Mouse (Mus musculus) c-Kit-positive CD71-positive TER-119-negative erythroid progenitor cells, embryonic 14.5 days (primary cell): ENCODE data around the gene Ubl4a.
"Not testable (repeated sequence)": the region's sequence is repeated elsewhere in the genome, so short reads cannot be mapped to it uniquely, and the experiment has no call there.

ENCODE experiments used
- DNase-seq: peaks from one replicate; pipeline ENCODE4 v3.0.0-alpha.2; 2013; ENCODE audit warnings: low read depth

Gene Ubl4a

DNA sequence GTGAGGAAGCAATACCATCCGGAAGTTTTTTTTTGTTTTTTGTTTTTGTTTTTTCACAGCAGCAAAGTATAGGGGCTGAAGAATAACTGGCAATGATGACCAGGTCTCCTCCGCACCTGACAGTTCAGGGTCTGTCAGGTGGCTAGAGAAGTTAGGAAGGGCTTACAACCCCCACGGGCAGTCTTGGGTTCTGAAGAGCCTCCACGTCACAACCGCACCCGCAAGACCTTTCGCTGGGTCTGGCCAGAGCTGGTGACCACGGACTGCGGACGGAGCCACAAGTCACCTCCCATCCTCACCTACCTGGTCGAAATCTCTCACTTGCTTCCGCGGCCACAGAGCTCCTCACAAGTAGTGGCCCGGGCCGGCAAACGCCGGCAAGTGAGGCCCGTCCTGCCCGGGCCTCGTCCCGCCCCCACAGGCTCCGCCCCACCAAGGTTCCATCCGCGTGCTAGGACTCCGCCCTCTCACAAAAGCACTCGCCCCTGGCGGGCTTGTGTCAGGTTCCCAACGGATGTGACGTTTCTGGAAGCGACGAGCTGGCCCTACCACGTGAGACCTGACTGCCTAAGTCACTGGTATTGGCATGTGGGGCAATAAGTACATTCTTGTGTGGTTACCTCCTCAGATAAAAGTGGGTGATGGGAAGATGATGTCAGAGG, at the start of gene Ubl4a, which contains the start of gene Slc10a3:
Ubl4a (minus strand) TSS at position 331 of the 662 bp plus-strand sequence.
Slc10a3 (minus strand) TSS at position 462 of the 662 bp plus-strand sequence.
- DNase-seq = peak; percentile 74

DNA sequence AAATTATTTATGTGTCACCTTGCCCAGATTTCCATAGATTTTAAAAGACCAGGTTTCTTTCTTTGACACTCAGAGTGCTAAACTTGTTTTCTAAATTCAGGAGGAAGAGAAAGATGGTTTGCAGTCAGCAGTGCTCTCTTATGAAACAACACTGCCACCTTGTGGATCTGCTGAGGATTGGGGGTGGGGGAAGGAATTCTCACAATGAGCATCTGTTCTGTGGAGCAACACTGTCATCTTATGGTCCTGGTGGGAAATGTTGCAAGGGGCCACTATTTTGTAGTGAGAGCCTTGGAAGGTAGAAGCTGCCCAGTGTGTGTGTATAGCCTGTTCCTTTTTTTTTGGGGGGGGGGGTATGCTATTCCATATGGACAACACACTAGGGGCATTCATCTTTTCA, 40.4 kb upstream of the Ubl4a start:
- DNase-seq = no peak

DNA sequence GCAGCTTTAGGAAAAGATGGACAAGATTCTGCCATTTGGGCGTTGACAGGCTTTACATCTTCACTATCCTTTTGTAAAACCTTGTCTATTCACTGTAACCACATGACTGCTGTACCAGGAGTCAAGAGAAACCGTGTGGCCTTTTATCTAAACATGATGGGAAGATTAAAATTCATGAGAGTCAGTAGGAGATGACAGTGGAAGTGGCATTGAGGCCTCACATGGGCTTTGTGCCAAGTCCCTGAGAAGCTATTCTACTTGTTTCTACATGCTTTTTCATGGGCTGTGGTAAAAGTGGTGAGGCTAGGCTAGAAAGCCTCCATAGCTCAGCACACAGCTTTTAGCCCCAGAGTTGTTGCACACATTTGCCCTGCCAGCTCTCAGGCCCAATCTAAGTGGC, 35.3 kb upstream of the Ubl4a start:
- DNase-seq = no peak

DNA sequence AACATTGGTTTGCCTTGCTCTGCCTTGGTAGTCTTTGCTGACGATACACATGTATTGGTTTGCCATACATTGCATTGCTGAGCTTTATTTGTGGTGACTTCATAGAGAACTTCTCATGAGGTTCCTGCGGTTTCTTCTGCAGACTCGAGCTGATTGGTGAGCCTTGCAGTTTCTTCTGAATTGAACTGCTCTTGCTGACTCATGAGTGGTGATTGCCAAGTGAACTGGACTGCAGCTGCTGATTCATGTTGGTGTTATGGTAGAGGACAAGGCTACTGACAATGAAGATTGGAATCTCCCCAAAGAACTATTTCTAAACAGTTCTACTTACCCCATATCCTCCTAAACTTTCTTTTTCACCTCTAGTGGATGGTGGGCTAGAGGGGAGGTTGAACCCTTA, 27.1 kb upstream of the Ubl4a start:
- DNase-seq = no peak

DNA sequence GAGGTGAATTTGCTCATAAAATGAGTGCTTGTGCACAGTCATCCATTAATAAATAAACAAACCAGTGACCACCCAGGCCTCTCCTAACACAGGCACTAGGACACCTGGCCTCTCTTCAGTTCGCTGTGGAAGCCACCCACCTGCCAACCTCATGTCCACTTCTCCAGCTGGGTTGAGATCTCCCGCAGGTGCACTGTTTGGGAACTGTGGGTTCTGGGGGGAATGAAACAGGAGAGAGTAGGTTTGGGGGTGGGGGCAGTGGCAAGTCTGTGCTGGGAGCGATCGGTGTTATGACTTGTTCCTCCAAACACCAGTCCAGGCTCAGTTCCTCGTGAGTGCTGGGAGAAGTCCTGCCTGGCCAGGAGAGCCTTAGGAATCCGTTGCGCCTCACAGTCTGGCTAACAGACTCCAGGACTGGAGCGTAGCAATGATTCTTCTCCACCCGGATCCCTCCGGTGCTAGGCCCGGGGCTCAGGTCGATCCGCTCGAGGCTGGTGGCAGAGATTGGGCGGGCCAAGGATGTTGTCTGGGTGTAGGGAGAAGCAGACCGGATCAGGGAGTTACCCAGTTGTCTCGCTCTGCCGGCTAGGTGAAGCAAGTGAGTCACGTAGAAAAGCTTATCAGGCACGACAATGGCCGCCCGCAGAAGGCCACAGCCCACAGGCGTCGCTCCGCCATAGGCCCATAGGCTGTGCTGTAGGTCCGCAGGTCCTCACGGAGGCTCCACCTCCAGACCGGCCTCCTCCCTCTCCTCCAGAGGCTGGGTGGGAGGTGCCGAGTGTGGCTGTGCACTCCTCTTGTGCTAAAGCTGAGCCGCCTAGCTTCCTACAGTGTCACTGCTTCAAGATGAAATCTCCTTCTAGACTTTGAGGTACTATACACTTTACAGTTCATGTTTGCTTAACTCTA, 19.8 kb upstream of the Ubl4a start, which contains the start of the genes Fam3a and Ikbkg:
Fam3a (minus strand) TSS at position 738 of the 909 bp plus-strand sequence.
Ikbkg (plus strand) TSS at position 756 of the 909 bp plus-strand sequence.
- DNase-seq = peak; percentile 74

DNA sequence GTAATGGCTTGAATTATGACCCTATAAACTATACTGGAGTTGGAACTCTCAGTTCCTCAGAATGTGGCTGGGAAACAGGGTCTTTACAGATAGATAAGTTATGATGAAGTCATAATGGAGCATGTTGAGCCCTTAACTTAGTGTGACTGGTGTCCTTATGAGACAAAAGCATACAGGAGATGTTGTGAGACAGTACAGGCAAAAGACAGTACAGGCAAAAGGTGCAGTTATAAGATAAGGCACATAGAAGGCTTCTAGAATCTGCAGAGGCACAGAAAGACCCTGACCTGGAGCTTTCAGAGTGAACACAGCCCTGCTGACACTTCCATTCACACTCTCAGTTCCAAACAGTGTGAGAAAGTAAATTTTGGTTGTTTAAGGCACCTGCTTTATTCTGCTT, 15.1 kb upstream of the Ubl4a start:
- DNase-seq = no peak

DNA sequence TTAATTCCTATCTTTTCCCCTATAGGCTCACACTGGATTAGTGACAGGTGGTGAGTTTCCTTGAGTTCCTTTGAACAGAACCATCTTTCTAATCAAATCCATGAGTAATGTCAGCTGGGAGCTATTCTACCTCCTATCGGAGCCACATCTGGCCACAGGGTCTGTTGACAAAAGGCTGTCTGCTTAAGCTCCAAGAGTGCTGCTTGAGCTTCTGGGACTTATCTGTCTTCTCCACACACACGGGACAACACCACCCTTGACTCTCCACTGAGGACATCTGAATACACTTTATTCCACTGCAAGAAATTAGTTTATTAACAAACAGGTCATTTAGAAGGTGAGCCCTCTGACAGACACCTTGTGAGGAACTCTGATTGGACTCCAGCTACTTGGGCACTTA, 11.4 kb upstream of the Ubl4a start:
- DNase-seq = no peak

DNA sequence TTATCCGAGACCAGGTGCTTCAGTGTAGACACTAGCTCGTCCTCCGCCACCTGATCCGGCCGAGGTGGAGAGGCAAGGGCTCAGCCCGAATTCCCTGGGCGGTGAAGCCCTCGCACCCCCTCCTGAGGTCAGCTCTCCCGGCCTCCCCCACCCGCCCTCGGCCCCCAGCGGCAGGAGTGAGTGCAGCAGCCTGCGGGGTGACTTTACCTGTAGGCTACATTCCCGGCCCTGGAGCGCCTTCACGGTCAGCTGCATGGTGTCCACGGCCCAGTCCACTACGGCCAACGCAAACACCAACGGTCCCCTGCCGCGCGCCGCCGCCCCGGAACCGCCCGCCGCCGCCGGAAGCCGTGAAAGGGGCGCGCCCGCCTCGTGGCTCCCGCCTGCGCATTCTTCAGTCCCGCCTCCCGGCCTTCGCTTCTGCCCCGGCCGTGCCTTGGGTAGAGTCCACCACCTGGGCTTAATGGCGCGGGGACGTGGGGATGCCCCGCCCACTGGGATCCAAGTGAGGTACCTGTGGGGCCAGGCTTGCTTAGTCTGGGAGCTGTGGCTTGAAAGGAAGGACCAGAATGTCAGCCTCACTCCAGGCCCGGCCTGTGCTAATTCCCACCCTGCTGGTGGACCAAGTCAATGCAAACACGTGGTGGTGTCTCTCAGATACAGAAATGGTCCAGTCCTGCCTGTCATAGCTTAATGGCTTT, 4.7 kb downstream of the Ubl4a start:
- no peak for DNase-seq

DNA sequence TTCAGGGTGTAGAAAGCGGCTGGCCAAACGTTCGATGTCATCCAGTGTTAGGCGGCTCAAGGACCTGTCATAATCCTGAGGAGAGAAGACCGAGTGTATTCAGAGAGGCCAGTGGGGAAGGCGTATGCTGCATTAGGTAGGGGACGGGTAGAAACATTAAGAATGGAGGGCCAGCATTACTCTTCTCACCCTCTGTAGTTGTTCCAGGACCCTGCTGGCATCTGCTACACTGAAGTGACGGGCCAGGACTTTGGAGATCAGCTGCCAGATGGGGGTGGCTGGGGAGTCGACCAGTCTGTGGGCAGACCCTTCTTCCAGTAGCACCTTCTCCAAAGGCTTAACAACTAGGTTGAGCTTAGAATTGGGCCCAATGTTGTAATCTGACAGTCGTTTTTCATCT, 5.5 kb downstream of the Ubl4a start:
- DNase-seq = no peak

DNA sequence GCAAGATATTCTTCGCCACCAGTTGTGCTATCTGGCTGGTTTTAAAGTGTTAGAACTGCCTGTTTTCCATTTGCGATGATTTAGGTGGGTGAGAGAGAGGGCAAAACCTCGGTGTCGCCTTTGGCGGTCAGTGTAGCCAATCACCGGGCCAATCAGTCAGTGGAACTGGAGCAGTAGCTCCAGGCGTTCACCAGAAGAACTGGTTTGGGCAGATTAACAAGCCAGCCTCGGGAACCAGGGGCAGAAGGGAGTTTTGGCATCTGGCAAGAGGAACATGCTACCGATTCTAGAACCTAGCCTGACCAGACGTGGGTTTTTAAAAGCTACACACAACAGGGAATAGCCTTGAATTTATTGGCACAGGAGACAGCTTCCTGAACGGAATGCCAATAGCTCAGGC, 13.8 kb downstream of the Ubl4a start:
- no peak for DNase-seq

DNA sequence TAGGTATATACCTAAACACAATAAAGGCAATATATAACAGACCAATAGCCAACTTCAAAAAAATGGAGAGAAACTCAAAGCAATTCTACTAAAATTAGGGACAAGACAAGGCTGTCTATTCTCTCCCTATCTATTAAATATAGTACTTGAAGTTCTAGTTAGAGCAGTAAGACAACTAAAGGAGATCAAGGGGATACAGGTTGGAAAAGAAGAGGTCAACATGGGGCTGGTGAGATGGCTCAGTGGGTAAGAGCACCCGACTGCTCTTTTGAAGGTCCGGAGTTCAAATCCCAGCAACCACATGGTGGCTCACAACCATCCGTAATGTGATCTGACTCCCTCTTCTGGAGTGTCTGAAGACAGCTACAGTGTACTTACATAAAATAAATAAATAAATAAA, 15.9 kb downstream of the Ubl4a start:
- DNase-seq = not testable (repeated sequence)

DNA sequence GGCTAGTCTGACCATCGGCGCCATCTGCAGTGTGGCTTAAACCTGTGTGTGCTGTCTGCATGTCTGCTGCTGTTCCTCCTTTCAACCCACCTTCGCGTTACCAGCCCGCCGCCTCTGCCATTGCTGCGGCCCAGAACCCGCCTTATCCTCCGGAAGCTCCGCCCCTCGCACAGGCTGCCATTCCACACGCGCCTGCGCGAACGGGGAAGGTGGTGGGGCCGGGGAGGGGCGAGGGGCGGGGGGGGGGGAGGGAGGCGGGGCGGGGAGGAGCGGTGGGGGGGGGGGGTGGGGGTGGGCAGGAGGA, 19.6 kb downstream of the Ubl4a start, which contains the start of gene Lage3:
Lage3 (minus strand) TSS at position 152 of the 304 bp plus-strand sequence.
- DNase-seq = peak; percentile 47

DNA sequence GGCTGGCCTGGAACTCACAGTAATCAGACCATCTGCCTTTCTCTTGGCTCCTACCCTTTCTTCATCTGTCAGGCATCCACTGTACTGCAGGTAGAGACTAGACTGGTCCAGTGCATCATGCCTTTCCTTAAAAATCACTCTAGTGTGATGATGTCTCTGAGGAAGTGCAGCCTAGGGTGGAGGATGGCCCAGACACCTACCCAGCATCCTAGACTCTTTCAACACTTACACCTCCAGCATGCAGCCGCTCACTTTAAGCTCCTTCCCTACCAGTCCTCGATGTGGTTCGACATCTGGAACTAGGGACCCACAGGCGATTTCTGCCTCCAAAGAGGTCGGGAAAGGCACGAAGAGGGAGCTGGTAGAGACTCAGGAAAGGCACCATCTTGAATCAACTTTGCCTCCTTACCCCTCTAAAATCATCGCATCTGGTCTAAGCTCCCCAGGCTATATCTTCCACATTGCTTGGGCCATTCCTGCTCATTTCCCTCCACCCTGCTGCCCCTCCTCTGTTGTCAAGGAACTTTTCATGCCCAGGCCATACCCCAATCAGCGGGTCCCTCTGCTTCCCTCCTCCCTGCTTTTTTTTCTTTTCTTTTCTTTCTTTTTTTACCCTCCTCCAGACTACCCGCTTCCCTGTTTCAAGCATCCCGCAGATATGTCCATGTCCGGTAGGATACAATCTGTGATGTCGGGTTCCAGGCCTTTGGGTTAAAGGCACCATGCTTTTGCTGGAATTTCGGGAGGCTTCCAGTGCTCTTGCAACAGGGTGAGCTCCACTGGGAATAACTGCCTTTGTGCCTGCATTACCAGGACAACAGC, 20.2 kb downstream of the Ubl4a start:
- no peak for DNase-seq

DNA sequence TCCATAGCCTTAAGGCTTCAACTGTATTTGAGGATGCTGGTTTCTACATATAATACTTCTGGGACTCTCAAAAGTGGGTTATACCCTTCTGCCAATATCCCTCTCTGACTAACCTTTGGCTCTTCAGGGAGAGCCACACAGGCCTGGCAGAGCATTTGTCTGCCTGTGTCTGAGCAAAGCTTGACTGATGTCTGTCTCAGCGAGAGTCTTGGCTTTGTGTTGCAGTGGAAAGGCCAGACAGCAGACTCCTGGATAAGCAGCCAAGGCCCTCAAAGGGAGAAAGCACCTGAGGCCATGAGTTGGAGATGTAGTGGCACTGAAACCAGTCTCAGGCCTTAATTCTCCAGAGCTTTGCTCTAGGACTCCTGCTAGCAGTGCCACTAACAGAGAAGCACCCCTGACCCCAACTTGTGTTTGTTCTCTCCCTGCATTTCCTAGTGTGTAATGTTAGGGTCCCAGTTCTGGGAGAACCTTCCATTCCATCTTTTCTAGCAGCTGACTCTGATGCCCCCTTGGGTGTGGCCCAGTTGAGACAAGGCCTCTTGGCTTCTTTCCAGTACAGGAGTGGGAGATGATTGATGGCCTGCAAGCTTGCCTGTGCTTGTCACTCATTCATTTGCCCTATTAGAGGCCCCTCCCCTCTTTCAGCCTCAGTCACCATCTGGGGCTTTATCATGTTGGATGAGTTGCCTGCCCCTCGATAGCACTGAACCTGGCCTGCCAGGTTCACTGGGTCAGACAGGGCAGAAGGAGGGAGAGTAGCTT, 42.7 kb downstream of the Ubl4a start:
- no peak for DNase-seq

DNA sequence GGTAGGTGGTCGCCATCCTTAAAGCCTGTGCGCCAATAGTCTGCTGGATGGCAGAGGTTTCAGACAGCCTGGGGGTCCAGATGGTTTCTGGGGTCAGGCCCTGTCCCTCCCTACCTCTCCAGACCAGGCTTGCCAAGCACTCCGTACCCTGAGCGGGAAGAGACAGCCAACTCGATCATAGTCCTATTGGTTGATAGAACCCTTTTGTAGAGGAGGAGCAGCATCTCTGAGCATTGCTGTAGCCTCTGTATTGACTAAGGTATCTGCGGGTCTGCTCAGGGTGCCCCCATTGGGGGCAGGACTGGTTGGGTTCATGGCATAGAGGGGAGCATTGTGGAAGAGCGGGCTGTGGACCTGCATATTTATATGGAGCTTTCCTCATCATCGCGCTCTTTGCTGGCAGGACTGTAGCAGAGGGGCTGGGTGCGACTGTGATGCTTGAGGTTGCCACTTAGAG, 43.8 kb downstream of the Ubl4a start:
- DNase-seq = no peak

DNA sequence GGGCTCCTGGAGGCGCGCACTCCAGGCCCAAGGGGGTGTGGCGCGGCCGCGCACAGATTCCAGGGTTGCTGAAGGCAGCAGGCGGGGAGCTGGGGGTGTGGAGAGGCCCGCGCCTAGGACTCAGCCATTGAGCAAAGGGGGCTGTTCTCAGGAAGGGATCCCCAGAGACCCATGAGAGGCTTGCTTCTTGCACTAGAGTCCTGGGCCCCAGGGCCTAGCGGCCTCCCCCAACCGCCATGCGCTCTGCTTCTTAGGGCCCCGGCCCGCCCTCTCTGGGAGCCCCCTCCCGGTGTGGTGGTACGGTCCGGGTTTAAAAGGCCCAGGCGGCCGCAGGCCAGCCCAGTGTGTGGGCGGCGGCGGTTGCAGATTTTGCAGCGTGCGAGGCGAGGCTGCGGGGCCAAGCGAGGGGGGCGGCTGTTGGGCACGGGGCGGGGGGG, 44.3 kb downstream of the Ubl4a start, which contains the start of gene Plxna3:
Plxna3 (plus strand) TSS at position 342 of the 437 bp plus-strand sequence.
- DNase-seq = peak; percentile 44
